Mouse (Mus musculus): ENCODE data around the gene Igf2bp1.

Igf2bp1 gene

DNA sequence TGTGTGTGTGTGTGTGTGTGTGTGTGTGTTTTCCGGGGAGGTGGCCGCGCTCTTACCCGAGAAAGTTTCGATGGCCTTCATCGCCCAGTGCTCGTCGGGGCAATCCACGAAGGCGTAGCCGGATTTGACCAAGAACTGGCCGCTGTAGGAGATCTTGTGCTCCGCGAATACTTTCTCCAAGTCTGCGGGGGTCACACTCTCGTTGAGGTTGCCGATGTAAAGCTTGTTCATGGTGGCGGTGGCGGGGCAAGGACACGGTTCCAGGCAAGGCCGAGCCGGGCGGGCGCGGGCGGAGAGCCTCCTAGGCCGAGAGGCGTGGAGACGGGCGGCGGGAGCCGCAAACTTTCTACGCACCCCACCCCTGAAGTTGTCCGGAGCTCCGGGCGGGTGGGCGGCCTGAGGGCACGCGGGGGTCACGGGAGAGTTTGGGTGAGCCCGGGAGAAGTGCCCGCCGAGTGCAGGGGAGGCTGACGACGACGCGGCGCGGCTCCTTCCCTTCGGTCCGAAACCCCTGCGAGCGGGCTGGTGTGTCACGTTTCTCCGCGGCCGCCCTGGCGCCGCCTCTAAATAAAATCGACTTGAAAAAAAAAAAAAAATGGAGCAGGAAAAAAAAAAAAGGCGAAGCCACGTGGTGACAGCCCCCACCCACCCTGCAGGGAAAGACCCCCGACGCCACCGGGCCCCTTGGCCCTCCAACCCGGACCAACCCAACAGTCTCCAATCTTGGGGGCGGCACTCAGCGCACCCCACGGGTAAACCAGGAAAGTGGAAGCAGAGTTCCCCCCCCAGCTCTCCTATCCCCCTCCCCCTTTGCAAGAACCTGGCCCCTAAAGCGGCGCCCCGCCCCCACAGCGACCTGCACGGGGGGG, at the start of gene Igf2bp1:
Igf2bp1 (minus strand) TSS at position 538 of the 869 bp plus-strand sequence.
- DNase-seq: peak in 1 of 2 experiments; percentile 28

DNA sequence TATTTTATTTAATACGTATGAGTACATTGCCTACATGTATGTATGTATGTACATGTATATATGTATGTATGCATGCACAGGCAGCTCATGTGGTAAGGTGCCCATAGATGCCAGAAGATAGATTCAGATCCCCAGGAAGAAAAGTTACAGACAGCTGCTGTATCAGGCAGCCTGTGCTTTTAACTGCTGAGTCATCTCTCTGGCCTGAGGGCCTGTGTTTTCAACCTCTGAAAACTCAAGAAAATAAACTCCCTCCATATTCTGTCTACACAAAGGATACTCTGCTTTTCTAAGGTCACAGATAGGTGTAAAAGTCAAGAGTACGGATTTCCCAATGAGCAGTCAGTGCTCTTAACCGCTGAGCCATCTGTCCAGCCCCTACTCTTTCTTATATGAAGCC, 45.1 kb upstream of the Igf2bp1 start:
- DNase-seq: no peak

DNA sequence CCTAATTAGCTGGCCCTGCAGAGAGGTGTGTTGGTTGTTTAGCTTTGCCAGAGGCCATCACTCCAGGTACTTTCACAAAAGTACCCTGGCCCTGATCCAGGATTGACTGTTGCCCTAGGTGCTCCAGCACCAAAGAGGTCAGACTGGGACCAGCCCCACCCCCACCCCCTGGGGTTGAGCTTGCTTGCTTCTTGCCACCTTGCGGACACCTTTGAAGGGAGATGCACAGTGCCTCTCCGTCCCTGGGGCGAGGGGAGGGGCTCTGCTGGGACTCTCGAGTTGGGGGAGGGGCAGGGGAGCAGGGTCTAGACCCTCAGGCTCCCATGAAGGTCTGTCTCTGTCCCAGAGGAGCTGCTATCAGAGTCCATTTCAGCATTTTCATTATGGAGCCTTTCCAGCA, 44.2 kb upstream of the Igf2bp1 start:
- no peak for DNase-seq

DNA sequence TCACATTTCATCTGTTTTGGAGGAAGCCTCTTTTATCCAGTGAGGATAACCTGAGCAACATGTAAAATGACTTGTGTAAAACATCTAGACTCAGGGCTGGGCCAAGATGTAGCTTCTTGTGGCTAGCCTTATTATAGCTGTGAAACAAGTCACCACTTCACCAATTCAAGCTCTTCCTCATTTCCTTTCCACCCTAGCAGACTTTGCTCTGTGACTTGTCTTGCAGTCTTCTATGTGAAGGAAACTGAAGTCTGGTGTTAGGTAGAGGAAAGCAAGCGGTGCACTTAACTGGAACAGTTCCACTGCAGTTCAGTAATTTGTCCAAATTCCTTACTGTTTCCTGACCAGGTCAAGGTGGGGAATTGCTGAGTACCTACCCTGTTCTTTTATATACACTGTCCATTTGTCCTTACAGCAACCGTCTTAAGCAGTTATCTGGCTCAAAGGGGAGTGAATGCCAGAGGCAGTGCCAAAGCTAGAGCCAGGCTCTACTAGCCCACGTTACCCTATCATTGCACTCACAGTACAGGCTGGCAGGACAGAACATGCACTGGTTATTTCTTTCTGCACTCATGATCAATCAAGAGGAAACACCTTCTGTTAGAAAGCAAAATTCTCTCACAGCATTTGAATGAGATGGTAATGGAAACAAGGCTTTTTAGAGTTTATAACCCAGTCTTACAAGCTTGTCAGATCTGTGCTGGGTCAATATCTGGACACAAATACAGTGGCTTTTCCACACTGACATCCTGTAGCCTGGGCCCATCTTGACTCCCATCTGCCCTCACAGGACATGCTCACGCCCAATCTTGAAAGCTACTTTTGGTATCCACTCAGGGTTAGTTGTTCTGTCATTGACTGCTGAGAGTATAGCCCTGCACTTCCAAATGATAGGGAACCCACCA, 42.0 kb upstream of the Igf2bp1 start:
- no peak for DNase-seq

- no peak for DNase-seq
Observed at GRCm38 (mm10) chr11:96046793-96047192, 41.1 kb upstream of the Igf2bp1 start.

DNA sequence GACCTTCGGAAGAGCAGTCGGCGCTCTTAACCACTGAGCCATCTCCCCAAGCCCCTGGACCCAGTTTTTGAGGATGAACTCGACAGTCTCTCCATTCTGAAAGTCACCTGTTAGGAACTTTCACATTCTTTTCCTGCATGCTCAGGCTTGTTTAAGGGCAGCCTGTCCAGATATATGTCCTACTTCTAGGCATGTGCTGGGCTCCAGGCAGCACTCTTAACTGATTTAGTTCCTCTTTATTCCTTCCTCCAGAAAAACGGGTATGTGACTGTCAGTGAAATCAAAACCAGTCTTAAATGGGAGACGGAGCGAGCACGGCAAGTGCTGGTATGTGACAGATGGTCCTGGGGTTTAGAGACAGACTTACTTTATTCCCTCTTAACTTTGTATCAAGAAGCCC, 40.3 kb upstream of the Igf2bp1 start:
- no peak for DNase-seq

GRCm38 (mm10) chr11:96044803-96045567, 39.2 kb upstream of the Igf2bp1 start:
- no peak for DNase-seq

DNA sequence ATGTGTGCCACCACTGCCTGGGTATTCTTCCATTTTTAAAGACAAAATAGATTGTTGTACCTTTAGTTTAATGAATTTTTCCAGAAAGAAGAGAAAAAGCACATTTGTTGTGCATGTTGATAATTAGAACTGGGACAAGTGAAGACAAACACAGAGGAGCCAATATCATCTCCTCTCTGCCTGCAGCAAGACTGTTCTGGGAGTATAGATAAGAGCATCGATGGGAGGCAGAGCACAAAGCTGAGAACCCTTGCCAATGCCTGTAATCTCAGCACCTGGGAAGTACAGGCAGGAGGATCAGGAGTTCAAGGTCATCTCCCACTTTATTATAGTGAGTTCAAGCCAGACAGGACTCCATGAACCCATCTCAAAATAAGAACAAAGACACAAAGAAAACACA, 32.8 kb upstream of the Igf2bp1 start:
- no peak for DNase-seq

DNA sequence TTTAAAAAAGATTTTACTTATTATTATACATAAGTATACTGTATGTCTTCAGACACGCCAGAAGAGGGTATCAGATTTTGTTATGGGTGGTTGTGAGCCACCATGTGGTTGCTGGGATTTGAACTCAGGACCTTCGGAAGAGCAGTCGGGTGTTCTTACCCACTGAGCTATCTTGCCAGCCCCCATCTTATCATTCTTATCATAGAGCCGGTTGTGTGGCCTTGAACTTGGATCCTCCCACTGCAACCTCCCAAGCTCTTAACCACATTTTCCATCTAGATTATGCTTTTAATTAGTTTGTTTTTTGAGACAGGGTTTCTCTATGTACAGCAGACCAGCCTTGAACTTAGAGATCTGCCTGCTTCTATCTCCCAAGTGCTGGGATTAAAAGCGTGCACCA, 31.8 kb upstream of the Igf2bp1 start:
- DNase-seq: no peak

- peak in 1 of 2 experiments; percentile 16 for DNase-seq
Observed at GRCm38 (mm10) chr11:96035133-96035532, 29.4 kb upstream of the Igf2bp1 start.

GRCm38 (mm10) chr11:96034596-96035052, 28.9 kb upstream of the Igf2bp1 start, which contains the start of gene Snf8:
TSS of gene Snf8 (plus strand) at chr11:96034885.
- DNase-seq: peak; percentile 91 to 95

- no peak for DNase-seq
Observed at GRCm38 (mm10) chr11:96034116-96034515, 28.4 kb upstream of the Igf2bp1 start.

DNA sequence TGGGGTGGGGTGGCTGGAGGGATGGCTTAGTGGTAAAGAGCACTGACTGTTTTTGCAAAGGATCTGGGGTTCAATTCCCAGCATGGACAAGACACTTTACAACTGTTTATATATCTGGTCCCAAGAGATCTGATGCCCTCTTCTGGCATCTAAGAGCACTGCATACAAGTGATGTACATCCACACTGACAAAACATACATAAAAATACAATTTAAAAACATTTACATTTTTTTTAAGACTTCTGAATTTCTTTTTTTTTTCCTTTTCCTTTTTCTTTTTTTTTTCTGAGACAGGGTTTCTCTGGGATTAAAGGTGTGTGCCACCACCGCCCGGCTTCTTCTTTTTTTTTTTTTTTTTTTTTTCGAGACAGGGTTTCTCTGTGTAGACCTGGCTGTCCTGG, 27.5 kb upstream of the Igf2bp1 start:
- no peak for DNase-seq

GRCm38 (mm10) chr11:96031701-96032100, 26.0 kb upstream of the Igf2bp1 start:
- DNase-seq: no peak

DNA sequence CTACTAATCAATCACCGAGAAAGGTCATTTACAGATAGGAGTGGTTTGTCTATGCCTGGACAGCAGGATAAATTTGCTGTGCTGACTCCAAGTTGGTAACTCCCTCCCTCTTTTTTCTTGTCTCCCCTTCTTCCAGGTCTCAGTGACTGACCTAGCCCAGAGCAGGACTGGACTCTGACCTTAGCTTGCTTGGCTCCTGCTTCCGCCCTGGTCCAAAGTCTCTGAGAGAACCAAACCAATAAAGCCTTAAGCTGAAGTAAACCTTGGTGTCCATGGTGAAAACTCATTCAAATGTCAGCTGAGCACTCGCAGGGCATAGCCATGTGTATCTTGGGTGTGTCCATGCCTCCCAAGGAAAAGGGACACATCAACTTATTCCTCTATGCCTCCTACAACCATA, 24.8 kb upstream of the Igf2bp1 start:
- DNase-seq: peak; percentile 71 to 75

- no peak for DNase-seq
Observed at GRCm38 (mm10) chr11:96028130-96028529, 22.4 kb upstream of the Igf2bp1 start.

- DNase-seq: no peak
Observed at GRCm38 (mm10) chr11:96020622-96021021, 14.9 kb upstream of the Igf2bp1 start.

GRCm38 (mm10) chr11:96017941-96018351, 12.2 kb upstream of the Igf2bp1 start:
- DNase-seq: no peak

- DNase-seq: no peak
Observed at GRCm38 (mm10) chr11:96015421-96015820, 9.7 kb upstream of the Igf2bp1 start.

GRCm38 (mm10) chr11:96011982-96012381, 6.2 kb upstream of the Igf2bp1 start:
- DNase-seq: no peak

DNA sequence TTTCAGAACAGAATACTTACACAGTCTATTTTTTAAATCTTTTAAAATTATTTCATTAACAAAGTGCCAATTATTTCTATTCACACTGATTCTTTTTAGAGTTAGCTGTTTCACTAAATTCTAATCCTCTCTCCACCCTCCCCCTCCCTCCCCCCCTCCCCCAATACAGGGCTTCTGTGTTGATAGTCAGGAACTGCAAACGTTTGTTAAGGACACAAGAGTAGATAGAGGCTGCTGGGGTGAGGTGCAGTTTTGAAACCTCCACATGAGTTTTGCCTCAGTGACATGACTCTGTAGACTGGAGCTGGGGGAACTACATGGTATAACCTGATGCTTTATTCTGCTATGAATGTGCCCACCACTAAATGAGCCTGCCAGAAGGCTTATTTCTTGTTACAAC, 3.1 kb upstream of the Igf2bp1 start:
- no peak for DNase-seq

GRCm38 (mm10) chr11:96007516-96008235, 1.9 kb upstream of the Igf2bp1 start:
- no peak for DNase-seq
